Mouse (Mus musculus) heart, embryonic 11.5 days (tissue): ENCODE data around the gene Pde1c. TPM values are rescaled to one million over a fixed set of nuclear protein-coding genes. Genes with fewer than 3 reads are reported as not detected.

Experiments used
- ATAC-seq: fragments of 200-750 bp; cut with Nextera tagmentation; replicated peaks from 2 replicates; pipeline ENCODE4 v1.8.0; 2017; ENCODE audit warnings: moderate library complexity; ENCODE audit not compliant: insufficient number of reproducible peaks, low FRiP score, low TSS enrichment
- H3K27ac ChIP-seq: fragments of 300-500 bp; sonication (generic); 2 replicates; pipeline ENCODE4 v1.5.1; 2014; ENCODE audit warnings: mild to moderate bottlenecking, low read depth, low read length
- H3K27me3 ChIP-seq: fragments of 300-500 bp; sonication (generic); 2 replicates; pipeline ENCODE4 v1.6.1; 2014; ENCODE audit warnings: mild to moderate bottlenecking, low read length, mixed read lengths; ENCODE audit not compliant: control insufficient read depth, insufficient read depth
- H3K36me3 ChIP-seq: fragments of 300-500 bp; sonication (generic); 2 replicates; pipeline ENCODE4 v1.6.1; 2014; ENCODE audit warnings: mild to moderate bottlenecking, low read length, moderate library complexity, mixed read lengths; ENCODE audit not compliant: control insufficient read depth, insufficient read depth
- H3K4me1 ChIP-seq: fragments of 300-500 bp; sonication (generic); 2 replicates; pipeline ENCODE4 v1.6.1; 2014; ENCODE audit warnings: low read length; ENCODE audit not compliant: control insufficient read depth, insufficient read depth
- H3K4me2 ChIP-seq: fragments of 300-500 bp; sonication (generic); 2 replicates; pipeline ENCODE4 v1.6.1; 2014; ENCODE audit warnings: mild to moderate bottlenecking, moderate library complexity
- H3K4me3 ChIP-seq: fragments of 300-500 bp; sonication (generic); 2 replicates; pipeline ENCODE4 v1.5.1; 2014; ENCODE audit warnings: low read depth, low read length
- H3K9ac ChIP-seq: fragments of 300-500 bp; sonication (generic); 2 replicates; pipeline ENCODE4 v1.6.1; 2014; ENCODE audit warnings: mild to moderate bottlenecking, low read depth, low read length, moderate library complexity
- H3K9me3 ChIP-seq: fragments of 300-500 bp; sonication (generic); replicated peaks from 2 replicates; pipeline ENCODE4 v1.6.1; 2016; ENCODE audit warnings: low read length; ENCODE audit not compliant: control insufficient read depth
- WGBS: fragments of 180-500 bp; shearing (Covaris S2); extraction: QIAGEN DNeasy Blood & Tissue Kit; methylation state at CpG from one replicate; pipeline ENCODE4 v1.1.7; 2014; ENCODE audit not compliant: insufficient replicate concordance; 5-methylcytosine and 5-hydroxymethylcytosine counted together
- polyA plus RNA-seq: library from polyadenylated mRNA; unstranded; fragments of >200 nt; fragmentation: Nextera tagmentation; extraction: Ambion mirVana; gene quantifications from 2 replicates; pipeline ENCODE4 v1.2.1, GENCODE M21; 2014

The Pde1c gene
- polyA plus RNA-seq, 1 experiment from 2014 or later: 2.6 TPM

- peak overlapping the region; percentile 64 for H3K9ac ChIP-seq
- peak; percentile 78; the same call in 1 of the 2 replicates for ATAC-seq
- H3K36me3 ChIP-seq: no peaks in the 10 kb centered on the region
- WGBS: 1% methylated on average over 10 of the region's 10 CpGs
- H3K4me1 ChIP-seq: 0 out of 2 replicates have a peak, but pooled peaks cover 4% of the 10 kb centered on the region
- H3K27me3 ChIP-seq: no peaks in the 10 kb centered on the region
- no peak overlapping the region for H3K27ac ChIP-seq
- H3K4me2 ChIP-seq: peak overlapping the region; percentile 93
- peak overlapping the region; percentile 47 for H3K4me3 ChIP-seq
- no peaks in the 10 kb centered on the region for H3K9me3 ChIP-seq
Measured at GRCm38 (mm10) chr6:56362128-56362545, 206.8 kb downstream of the Pde1c start.

DNA sequence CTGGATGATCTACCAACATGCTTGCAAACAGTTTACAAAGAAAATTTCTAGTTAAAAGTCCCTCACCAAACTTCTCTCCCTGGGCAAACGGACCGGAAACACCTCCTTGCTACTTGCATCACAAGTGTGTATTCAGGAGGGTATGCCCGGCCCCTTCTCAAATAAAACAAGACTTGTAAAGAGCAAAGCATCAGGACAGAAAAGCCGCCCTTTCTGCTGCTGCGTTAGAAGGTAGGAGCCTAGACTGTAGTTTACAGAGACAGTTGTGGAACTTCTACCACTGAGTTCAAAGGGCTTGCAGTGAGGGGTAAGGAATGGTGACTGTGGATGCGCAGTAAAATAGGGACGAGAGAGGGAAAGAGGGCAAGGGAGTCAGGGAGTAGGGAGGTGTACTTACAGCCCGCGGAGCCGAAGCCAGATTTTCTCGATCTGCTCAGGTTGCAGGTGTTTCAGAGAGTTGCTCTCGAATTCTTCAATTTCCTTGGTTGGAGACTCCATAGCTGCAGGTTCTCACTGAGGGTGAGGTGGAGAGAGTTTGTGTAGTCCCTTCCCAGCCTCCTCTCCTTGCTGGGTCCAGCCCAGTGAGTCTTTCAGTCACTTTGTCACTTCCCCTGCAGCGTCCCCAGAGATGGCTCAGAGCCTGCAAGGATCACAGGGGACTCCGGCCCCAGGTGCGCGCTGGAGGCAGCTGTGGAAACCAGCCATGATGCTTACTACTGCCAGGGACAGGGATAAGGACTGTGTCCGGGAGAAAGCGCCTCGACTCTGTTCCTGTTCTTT is 207.4 kb downstream of the Pde1c start:
- 0 out of 2 replicates have a peak, but pooled peaks cover 4% of the 10 kb centered on the region for H3K4me1 ChIP-seq
- 0 out of 2 replicates have a peak, but pooled peaks have one; percentile 35 for ATAC-seq
- peak overlapping the region; percentile 47 for H3K4me3 ChIP-seq
- no peak overlapping the region for H3K27ac ChIP-seq
- peak overlapping the region; percentile 93 for H3K4me2 ChIP-seq
- no peaks in the 10 kb centered on the region for H3K27me3 ChIP-seq
- H3K36me3 ChIP-seq: no peaks in the 10 kb centered on the region
- H3K9me3 ChIP-seq: no peaks in the 10 kb centered on the region
- H3K9ac ChIP-seq: peak overlapping the region; percentile 64
- 1% methylated on average over 19 of the region's 19 CpGs for WGBS

DNA sequence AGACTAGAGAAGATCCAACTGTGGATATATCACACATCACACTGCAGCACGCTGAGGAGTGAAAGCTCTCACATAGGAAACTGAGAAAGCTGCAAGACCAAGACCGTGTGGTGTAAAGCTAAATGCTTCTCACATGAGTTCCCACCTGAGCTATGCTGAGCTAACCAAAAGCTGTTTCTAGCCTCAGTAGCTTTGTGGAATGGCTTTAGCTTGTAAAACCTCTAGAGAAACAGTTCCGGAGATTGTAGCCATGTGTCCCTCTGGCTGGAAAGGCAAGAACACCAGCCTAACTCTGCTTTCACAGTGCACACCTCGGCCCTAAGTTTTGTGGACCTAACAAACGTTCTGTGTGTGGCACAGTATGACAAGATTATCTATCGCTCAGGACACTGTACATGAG is 208.8 kb downstream of the Pde1c start:
- ATAC-seq: no peak
- Histone ChIP-seq H3K9me3 (no peaks in the 10 kb centered on the region), H3K4me2 (no peak overlapping the region), H3K9ac (no peak overlapping the region), H3K27me3 (no peaks in the 10 kb centered on the region), H3K36me3 (no peaks in the 10 kb centered on the region), H3K4me3 (no peak overlapping the region), H3K4me1 (0 out of 2 replicates have a peak, but pooled peaks cover 4% of the 10 kb centered on the region), H3K27ac (no peak overlapping the region)
- 35% methylated on average over 6 of the region's 6 CpGs for WGBS

- H3K9me3 ChIP-seq: no peaks in the 10 kb centered on the region
- H3K36me3 ChIP-seq: no peaks in the 10 kb centered on the region
- no peak overlapping the region for H3K27ac ChIP-seq
- no peak overlapping the region for H3K4me3 ChIP-seq
- no peaks in the 10 kb centered on the region for H3K27me3 ChIP-seq
- H3K9ac ChIP-seq: no peak overlapping the region
- no peak for ATAC-seq
- 47% methylated on average over 3 of the region's 3 CpGs for WGBS
- 0 out of 2 replicates have a peak, but pooled peaks cover 4% of the 10 kb centered on the region for H3K4me1 ChIP-seq
- no peak overlapping the region for H3K4me2 ChIP-seq
Measured at GRCm38 (mm10) chr6:56359126-56359525, 209.8 kb downstream of the Pde1c start.

DNA sequence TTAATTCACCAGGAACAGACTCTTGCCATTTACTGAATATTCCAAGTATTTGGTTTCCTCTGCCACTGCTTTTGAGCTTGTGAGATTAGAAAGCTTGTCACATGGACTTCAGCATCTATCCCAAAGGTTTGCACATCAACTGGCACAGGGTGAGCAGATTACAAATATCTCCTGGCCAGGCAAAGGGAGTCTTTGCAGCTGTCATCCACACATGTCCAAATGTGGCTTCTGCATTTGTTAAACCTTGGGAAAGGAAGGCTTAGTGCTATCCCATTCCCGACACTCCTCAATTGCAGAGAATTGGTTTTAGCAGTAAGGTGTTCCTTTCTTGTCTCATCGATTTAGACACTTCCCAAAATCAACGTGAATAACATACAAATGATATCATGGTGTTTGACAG is 221.7 kb downstream of the Pde1c start:
- Histone ChIP-seq H3K27me3 (no peaks in the 10 kb centered on the region), H3K9me3 (no peaks in the 10 kb centered on the region), H3K4me1 (no peaks in the 10 kb centered on the region), H3K9ac (no peak overlapping the region), H3K4me3 (no peak overlapping the region), H3K4me2 (no peak overlapping the region), H3K27ac (no peak overlapping the region), H3K36me3 (no peaks in the 10 kb centered on the region)
- ATAC-seq: no peak
- 78% methylated on average over 3 of the region's 3 CpGs for WGBS

DNA sequence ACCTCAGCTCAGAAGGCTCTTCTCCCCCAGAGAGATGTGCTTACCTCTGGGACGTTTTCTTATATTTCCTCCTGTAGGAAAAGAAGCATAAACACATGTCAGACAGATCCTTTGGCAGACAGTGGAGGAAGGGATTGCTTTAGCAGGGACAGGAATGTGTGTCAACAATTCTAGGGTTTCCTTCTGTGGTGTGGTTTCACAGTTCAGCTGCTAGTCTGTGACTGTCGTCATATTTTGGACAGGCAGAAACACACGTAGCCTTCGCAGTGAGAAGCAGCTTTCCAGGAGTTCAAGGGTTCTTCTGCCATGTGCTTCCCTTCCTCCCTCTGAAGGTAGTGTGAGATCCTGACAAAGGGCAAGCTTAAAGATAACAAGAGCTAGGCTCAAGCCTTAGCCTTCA is 223.8 kb downstream of the Pde1c start:
- Histone ChIP-seq H3K4me2 (no peak overlapping the region), H3K27ac (no peak overlapping the region), H3K27me3 (no peaks in the 10 kb centered on the region), H3K9ac (no peak overlapping the region), H3K4me1 (no peaks in the 10 kb centered on the region), H3K4me3 (no peak overlapping the region), H3K36me3 (no peaks in the 10 kb centered on the region), H3K9me3 (no peaks in the 10 kb centered on the region)
- 61% methylated on average over 4 of the region's 4 CpGs for WGBS
- ATAC-seq: 0 out of 2 replicates have a peak, but pooled peaks have one; percentile 26

- no peak overlapping the region for H3K9ac ChIP-seq
- no peaks in the 10 kb centered on the region for H3K4me1 ChIP-seq
- no peak overlapping the region for H3K27ac ChIP-seq
- no peaks in the 10 kb centered on the region for H3K36me3 ChIP-seq
- H3K9me3 ChIP-seq: no peaks in the 10 kb centered on the region
- H3K4me2 ChIP-seq: no peak overlapping the region
- WGBS: 66% methylated on average over 1 of the region's 1 CpGs
- H3K4me3 ChIP-seq: no peak overlapping the region
- H3K27me3 ChIP-seq: no peaks in the 10 kb centered on the region
- no peak for ATAC-seq
Measured at GRCm38 (mm10) chr6:56342005-56342404, 226.9 kb downstream of the Pde1c start.

DNA sequence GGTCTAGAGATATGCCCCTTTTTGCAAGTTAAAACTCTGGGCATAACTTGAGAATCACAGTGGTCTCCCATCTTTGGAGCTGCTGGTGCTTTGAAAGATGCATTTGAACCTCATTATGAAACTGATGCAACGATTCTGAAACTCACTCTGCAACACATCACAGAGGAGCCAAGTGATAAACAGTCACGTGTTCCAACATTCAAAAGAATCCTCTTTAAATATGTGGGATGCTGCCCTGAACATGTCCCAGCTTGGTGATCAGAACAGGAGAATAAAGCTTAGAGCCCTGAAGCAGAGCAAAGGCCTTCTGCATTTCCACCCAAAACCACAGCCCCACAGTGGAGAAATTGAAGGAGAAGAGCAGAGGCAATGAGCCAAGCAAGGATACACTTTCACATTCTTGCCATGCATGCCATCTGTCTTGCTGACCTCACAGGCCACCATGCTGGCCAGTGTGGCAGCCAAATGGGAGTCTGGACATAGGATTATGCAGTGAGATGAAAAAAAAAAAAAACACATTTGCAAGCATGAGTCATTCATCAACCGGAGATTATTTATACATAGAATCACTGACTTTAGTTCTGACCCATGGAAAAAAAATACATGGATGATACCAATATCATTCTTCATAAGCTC is 233.0 kb downstream of the Pde1c start:
- Histone ChIP-seq H3K36me3 (no peaks in the 10 kb centered on the region), H3K4me1 (no peaks in the 10 kb centered on the region), H3K4me3 (no peak overlapping the region), H3K27me3 (no peaks in the 10 kb centered on the region), H3K4me2 (no peak overlapping the region), H3K9me3 (no peaks in the 10 kb centered on the region), H3K27ac (no peak overlapping the region), H3K9ac (no peak overlapping the region)
- WGBS: 81% methylated on average over 3 of the region's 3 CpGs
- no peak for ATAC-seq
